Mouse (Mus musculus) ES-Bruce4 (cell line): Measurements from ENCODE around the gene Gm28053.

Source experiments
- CTCF ChIP-seq: IDR thresholded peaks from one replicate; pipeline ENCODE4 v1.8.1; 2011; ENCODE audit warnings: low read depth, low read length
- POLR2A ChIP-seq: IDR thresholded peaks from one replicate; pipeline ENCODE4 v1.8.1; 2011; ENCODE audit warnings: low read length; ENCODE audit not compliant: insufficient read depth

- TF ChIP-seq POLR2A = no peak
- no peak for TF ChIP-seq CTCF
These were observed 38.0 kb upstream of the Gm28053 start for GRCm38 (mm10) chr6:48680421-48680820.
